Mouse (Mus musculus) intestine, embryonic 14.5 days (tissue): Measurements from ENCODE around the gene Olfr1303. TPM values are rescaled to one million over a fixed set of nuclear protein-coding genes. Genes with fewer than 3 reads are reported as not detected.

Experiments used
- ATAC-seq: fragments of 200-750 bp; cut with Nextera tagmentation; replicated peaks from 2 replicates; pipeline ENCODE4 v1.8.0; 2017; ENCODE audit warnings: low read depth, moderate number of reproducible peaks, moderate TSS enrichment, moderate library complexity; ENCODE audit not compliant: low FRiP score, low TSS enrichment
- DNase-seq: peaks from one replicate; pipeline ENCODE4 v3.0.0-alpha.2; 2018; ENCODE audit warnings: low spot score
- H3K27ac ChIP-seq: fragments of 300-500 bp; sonication (generic); 2 replicates; pipeline ENCODE4 v1.5.1; 2014; ENCODE audit warnings: low read depth, mild to moderate bottlenecking, control low read depth
- H3K27me3 ChIP-seq: fragments of 300-500 bp; sonication (generic); replicated peaks from 2 replicates; pipeline ENCODE4 v1.6.1; 2014; ENCODE audit warnings: low read length, control low read depth; ENCODE audit not compliant: control insufficient read depth, insufficient read depth
- H3K36me3 ChIP-seq: fragments of 300-500 bp; sonication (generic); 2 replicates; pipeline ENCODE4 v1.6.1; 2014; ENCODE audit warnings: low read length, control low read depth; ENCODE audit not compliant: control insufficient read depth, insufficient read depth
- H3K4me1 ChIP-seq: fragments of 300-500 bp; sonication (generic); replicated peaks from 2 replicates; pipeline ENCODE4 v1.6.1; 2014; ENCODE audit warnings: low read length, control low read depth, mixed read lengths; ENCODE audit not compliant: control insufficient read depth, insufficient read depth
- H3K4me2 ChIP-seq: fragments of 300-500 bp; sonication (generic); 2 replicates; pipeline ENCODE4 v1.6.1; 2014; ENCODE audit warnings: low read length
- H3K4me3 ChIP-seq: fragments of 300-500 bp; sonication (generic); 2 replicates; pipeline ENCODE4 v1.5.1; 2014; ENCODE audit warnings: low read depth, low read length, control low read depth, mixed read lengths
- H3K9ac ChIP-seq: fragments of 300-500 bp; sonication (generic); 2 replicates; pipeline ENCODE4 v1.6.1; 2014; ENCODE audit warnings: mild to moderate bottlenecking, low read length
- H3K9me3 ChIP-seq: fragments of 300-500 bp; sonication (generic); 2 replicates; pipeline ENCODE4 v1.6.1; 2016; ENCODE audit warnings: low read length, control low read depth; ENCODE audit not compliant: control insufficient read depth
- WGBS: fragments of 180-500 bp; shearing (Covaris S2); extraction: QIAGEN DNeasy Blood & Tissue Kit; methylation state at CpG from one replicate; pipeline ENCODE4 v1.1.7; 2014; 5-methylcytosine and 5-hydroxymethylcytosine counted together
- polyA plus RNA-seq: library from polyadenylated mRNA; unstranded; fragments of >200 nt; fragmentation: Nextera tagmentation; extraction: Ambion mirVana; gene quantifications from 2 replicates; pipeline ENCODE4 v1.2.1, GENCODE M21; 2014

Gene Olfr1303
- not detected in 2 replicates for polyA plus RNA-seq

- Histone ChIP-seq H3K4me1 (no peaks in the 10 kb centered on the region), H3K9ac (no peak within 1 kb of the TSS), H3K27ac (no peak within 1 kb of the TSS), H3K27me3 (no peaks in the 10 kb centered on the region), H3K36me3 (no peaks in the 10 kb centered on the region), H3K4me2 (no peak within 1 kb of the TSS), H3K9me3 (no peaks in the 10 kb centered on the region), H3K4me3 (no peak within 1 kb of the TSS)
- ATAC-seq = no peak
- no peak for DNase-seq
- WGBS = 81% methylated on average over 2 of the region's 2 CpGs
These were observed at the start of gene Olfr1303 for GRCm38 (mm10) chr2:111820240-111820639. Gene Olfr1303, minus strand, starts transcription at chr2:111820340.

GRCm38 (mm10) chr2:111812936-111813335 is 7.2 kb downstream of the Olfr1303 start:
- no peak overlapping the region for H3K4me2 ChIP-seq
- no peaks in the 10 kb centered on the region for H3K9me3 ChIP-seq
- no peak overlapping the region for H3K4me3 ChIP-seq
- H3K36me3 ChIP-seq = no peaks in the 10 kb centered on the region
- no peaks in the 10 kb centered on the region for H3K4me1 ChIP-seq
- ATAC-seq (no peak), DNase-seq (no peak)
- no peaks in the 10 kb centered on the region for H3K27me3 ChIP-seq
- H3K9ac ChIP-seq = no peak overlapping the region
- H3K27ac ChIP-seq = no peak overlapping the region

- Histone ChIP-seq H3K27ac (no peak within 1 kb of the TSS), H3K27me3 (no peaks in the 10 kb centered on the region), H3K36me3 (no peaks in the 10 kb centered on the region), H3K4me2 (no peak within 1 kb of the TSS), H3K9ac (no peak within 1 kb of the TSS), H3K4me1 (no peaks in the 10 kb centered on the region), H3K9me3 (no peaks in the 10 kb centered on the region), H3K4me3 (no peak within 1 kb of the TSS)
- 81% methylated on average over 2 of the region's 2 CpGs for WGBS
- no peak for ATAC-seq
- DNase-seq = no peak
These were observed 43.0 kb downstream of the Olfr1303 start, which contains the start of gene Olfr1302 for GRCm38 (mm10) chr2:111777129-111777528. Gene Olfr1302, plus strand, starts transcription at chr2:111777429.

Other genes starting within 250 kb of the Olfr1303 start
- not detected in 2 replicates for gene Olfr1297, start 193.8 kb downstream of the Olfr1303 start, polyA plus RNA-seq
- gene Olfr1298, start 171.1 kb downstream of the Olfr1303 start, polyA plus RNA-seq = not detected in 2 replicates
- gene Olfr1299, start 158.9 kb downstream of the Olfr1303 start, polyA plus RNA-seq = not detected in 2 replicates
- not detected in 2 replicates for gene Olfr1301, start 69.3 kb downstream of the Olfr1303 start, polyA plus RNA-seq
- not detected in 2 replicates for gene Olfr1302, start 42.9 kb downstream of the Olfr1303 start, polyA plus RNA-seq
- gene Olfr1305, start 56.8 kb upstream of the Olfr1303 start, polyA plus RNA-seq = not detected in 2 replicates
- gene Olfr1306, start 95.9 kb upstream of the Olfr1303 start, polyA plus RNA-seq = not detected in 2 replicates
- gene Olfr1307, start 129.1 kb upstream of the Olfr1303 start, polyA plus RNA-seq = not detected in 2 replicates
- not detected in 2 replicates for gene Olfr1308, start 144.6 kb upstream of the Olfr1303 start, polyA plus RNA-seq
- gene Olfr1309, start 169.9 kb upstream of the Olfr1303 start, polyA plus RNA-seq = not detected in 2 replicates
- not detected in 2 replicates for gene Olfr1310, start 192.4 kb upstream of the Olfr1303 start, polyA plus RNA-seq
- not detected in 2 replicates for gene Olfr1311, start 204.1 kb upstream of the Olfr1303 start, polyA plus RNA-seq
- not detected in 2 replicates for gene Olfr1312, start 229.9 kb upstream of the Olfr1303 start, polyA plus RNA-seq